Mouse (Mus musculus) cerebellum, adult 18-20 months (tissue): ENCODE data around the gene Tmem30b.
"Not testable (repeated sequence)": the region's sequence is repeated elsewhere in the genome, so short reads cannot be mapped to it uniquely, and the experiment has no call there.

ENCODE experiments used
- DNase-seq, 2 experiments: peaks; one replicate each; pipeline ENCODE4 v3.0.0; 2021

The Tmem30b gene

DNA sequence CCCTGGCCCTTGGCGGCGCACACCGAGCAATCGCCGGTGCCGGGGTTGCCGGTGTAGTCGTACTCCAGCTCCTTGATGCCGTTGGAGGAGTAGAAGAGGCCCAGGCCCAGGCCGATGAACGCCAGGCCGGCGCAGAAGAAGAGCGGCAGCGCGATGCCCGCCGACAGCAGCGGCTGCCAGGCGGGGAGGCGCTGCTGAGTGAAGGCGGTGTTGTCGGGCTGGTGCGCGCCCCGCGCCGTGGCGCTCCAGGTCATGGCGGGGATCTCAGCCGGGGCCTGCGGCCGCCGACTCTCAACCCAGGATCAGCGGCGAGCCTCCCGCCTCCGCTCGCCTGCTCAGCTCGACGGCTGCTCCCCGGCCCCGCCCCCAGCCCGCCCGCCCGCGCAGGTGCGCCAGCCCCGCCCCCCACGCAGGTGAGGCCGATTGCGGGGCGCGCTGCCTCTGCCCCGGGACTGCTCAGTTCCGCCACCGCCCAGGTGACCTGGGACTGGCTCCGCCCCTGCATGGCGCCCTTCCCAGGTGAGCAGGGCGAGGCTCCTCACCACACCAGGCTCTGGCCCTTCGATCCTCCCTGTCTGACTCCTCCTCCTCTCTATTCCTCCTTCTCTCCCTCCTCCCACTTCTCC is at the start of gene Tmem30b:
Gene Tmem30b, minus strand, starts transcription at position 307 of the 626 bp plus-strand sequence.
- no peak for DNase-seq

- no peak for DNase-seq
Measured at GRCm38 (mm10) chr12:73595226-73595625, 49.0 kb upstream of the Tmem30b start.

DNA sequence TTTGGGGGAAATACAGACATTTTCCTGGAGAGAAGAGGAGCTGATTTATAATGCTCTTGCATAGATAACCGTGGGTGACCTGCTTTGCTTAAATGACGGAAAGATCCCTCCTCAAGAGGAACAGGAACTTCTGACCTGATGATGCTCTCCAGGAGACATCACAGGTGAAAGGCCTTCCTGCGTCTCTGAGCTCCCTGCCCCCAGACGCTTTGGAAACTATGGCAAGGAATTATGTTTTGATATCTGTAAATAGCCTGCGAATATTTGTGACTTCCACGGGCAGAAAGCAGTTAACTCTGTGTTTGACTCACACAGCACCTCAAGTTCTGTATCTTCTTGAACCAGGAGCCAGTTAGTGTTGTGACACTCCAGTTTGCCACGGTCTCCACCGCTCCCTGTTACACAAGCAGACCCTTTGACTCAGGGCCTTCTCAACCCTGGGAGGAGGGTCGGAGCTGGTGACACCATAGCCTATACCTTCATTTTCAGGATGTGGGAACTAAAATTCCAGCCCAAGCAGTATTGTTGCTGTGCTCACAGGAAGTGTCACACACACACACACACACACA is 48.1 kb upstream of the Tmem30b start:
- no peak for DNase-seq

- DNase-seq: no peak
Measured at GRCm38 (mm10) chr12:73593021-73593798, 47.0 kb upstream of the Tmem30b start.

DNA sequence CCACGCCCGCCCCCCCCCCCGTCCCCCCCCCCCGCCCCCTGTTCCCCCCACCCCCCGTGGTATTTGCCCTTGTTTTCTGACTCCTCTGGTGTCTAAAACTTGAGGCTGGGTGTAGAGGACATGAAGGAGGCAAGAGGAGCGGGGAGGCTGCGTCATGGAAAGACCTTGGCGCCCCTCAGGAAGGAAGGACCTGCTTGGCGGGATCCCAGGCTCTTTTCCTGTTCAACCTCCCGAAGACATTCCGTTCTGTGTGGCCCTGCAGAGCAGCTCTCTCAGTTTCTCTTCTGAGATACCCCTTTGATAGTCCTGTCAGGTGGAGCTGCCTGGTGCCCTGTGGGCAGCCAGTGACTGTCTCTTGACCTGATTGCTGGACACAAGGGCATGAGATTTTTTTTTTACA is 45.4 kb upstream of the Tmem30b start:
- no peak for DNase-seq

- no peak for DNase-seq
Measured at GRCm38 (mm10) chr12:73590627-73591276, 44.6 kb upstream of the Tmem30b start.

GRCm38 (mm10) chr12:73587262-73587661 is 41.1 kb upstream of the Tmem30b start:
- no peak for DNase-seq

DNA sequence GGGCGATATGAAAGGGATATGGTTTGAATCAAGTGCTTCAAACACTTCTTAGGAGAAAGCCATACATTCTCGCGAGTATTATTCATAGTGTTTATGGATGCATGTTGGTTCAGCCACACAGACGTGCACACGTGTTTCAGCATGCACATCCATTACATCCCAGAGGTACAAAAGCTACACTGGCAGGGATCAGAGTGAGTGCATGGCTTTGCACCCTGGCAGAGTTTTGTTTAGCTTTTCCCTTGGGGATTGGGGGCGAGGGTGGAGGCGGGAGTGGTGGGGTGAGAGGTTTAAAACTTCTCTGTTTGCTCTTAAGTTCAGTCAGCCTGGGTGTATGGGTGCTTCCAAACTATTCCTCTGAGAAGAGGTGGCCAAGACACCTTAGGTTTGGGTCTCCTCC is 39.7 kb upstream of the Tmem30b start:
- DNase-seq: no peak

DNA sequence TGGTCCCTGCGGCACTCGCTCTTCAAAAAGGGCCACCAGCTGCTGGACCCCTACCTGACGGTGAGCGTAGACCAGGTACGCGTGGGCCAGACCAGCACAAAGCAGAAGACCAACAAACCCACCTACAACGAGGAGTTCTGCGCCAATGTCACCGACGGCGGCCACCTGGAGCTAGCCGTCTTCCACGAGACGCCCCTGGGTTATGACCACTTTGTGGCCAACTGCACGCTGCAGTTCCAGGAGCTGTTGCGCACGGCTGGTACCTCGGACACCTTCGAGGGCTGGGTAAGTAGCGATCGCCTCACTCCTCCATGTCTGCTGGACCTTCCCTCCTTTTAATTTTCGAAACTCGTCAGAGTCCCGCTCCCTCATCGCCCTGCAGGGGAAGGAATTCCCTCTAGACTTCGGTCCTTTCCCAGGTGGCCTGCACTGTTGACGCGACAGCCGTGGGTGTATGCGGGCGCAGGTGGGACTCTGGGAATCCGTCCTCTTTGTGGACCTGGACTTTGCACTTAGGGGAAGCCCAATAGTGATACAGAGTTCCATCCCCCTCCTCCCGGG is 39.1 kb upstream of the Tmem30b start:
- no peak for DNase-seq

DNA sequence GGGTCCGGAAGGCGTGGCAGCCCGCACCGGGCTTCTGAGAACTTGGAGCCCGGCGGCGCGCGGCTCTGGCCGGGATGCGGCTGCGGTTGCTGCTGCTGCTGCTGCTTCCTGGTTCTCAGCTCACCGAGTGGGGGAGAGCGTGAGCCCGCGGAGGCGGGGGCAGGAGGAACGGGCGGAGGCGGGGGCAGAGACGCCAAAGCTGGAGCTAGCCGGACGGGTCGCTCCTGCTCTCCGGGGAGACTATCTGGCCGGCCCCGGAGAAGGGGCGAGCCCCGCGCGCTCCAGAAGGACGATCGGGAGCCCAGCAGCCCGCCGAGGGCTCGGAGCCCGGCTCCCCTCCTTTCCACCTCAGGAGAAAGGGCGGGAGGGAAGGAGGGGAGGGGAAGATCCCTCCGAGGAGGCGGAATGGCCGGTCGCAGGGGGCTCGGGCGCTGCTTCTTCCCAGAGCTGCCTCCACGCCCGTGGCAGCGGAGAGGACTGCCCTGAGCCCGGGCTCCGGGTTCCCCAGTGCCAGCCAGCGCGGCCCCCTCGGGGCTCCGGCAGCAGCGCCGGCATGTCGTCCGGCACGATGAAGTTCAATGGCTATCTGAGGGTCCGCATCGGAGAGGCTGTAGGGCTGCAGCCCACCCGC is 38.5 kb upstream of the Tmem30b start, which contains the start of gene Prkch:
Gene Prkch, plus strand, starts transcription at position 187 of the 631 bp plus-strand sequence.
- DNase-seq: peak; percentile 12 to 15

DNA sequence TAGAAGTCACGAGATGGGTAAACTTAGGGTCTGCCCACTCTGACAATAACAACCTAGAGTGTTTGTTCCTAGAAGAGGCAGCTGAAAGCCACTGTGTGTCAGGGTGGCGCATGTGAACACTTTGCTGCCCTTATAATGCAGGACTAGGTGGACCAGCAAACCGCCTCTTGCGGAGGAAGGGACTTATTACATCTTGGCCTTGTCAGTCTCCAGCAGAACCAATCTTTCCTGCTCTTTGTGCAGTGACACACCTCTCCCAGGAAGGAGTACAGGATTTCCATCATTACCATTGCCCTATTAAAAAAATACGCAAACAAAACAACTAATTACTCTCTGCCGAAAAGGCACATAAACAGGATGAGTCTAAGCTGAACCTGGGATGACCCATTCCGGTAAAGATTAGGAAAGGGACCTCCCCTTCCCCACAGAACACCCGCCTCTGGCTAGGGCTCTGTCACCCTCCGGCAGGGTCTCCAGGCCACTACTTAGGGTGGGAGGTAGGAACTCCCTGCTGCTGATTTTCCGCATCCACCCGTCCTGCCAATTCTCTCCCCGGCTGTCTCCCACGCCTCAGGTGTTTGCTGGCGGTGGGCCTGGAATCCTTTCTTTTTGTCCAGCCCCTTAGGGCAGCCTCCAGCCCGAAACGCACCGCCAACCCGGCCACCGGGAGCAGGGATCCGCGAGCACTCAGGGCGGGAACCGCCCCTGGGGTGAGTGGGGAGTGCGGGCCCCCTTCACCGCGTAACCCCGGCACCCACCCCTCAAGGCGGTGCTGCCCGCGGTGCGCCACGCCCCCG is 37.8 kb upstream of the Tmem30b start:
- DNase-seq: no peak

DNA sequence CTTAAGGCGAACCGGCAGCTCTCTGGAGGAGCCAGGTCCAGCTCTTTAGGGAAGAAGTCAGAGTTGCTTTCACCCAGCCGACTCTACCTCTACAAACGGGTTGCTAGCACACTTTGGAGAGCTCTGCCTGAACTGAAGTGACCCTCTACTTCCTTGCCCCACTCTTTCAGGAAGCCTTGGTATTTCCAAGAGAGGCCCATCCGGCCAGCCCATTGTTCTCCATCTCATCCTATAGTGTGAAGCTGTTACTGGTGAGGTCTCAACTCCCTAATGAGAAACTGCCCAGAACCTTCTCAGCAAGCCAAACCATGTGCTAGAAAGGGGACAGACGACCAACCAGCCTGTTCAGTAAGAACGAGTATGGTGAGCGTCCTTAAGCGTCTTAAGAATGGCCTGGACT is 37.1 kb upstream of the Tmem30b start:
- no peak for DNase-seq

DNA sequence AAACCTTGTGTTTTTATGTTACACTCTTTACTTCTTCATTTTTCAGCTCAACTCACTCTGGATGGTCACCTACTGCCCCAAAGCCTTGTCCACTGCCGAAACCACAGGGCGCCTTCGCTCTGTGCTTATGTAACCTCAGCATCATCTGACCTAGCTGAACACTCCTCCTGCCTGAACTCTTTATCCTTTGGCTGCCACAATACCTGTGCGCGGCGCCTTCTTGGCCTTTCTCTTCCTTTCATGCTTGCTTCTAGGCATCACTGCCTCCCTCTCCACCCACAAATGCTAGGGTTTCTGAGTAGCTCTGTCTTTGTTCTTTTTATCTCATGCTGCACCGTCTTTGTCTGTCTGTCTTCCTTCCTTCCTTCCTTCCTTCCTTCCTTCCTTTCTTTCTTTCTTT is 34.6 kb upstream of the Tmem30b start:
- no peak for DNase-seq

GRCm38 (mm10) chr12:73578141-73578540 is 31.9 kb upstream of the Tmem30b start:
- DNase-seq: no peak

- no peak for DNase-seq
Measured at GRCm38 (mm10) chr12:73574632-73575031, 28.4 kb upstream of the Tmem30b start.

GRCm38 (mm10) chr12:73565620-73565969 is 19.4 kb upstream of the Tmem30b start:
- DNase-seq: no peak

GRCm38 (mm10) chr12:73564795-73565619 is 18.8 kb upstream of the Tmem30b start:
- DNase-seq: no peak

- DNase-seq: no peak
Measured at GRCm38 (mm10) chr12:73564176-73564575, 18.0 kb upstream of the Tmem30b start.

DNA sequence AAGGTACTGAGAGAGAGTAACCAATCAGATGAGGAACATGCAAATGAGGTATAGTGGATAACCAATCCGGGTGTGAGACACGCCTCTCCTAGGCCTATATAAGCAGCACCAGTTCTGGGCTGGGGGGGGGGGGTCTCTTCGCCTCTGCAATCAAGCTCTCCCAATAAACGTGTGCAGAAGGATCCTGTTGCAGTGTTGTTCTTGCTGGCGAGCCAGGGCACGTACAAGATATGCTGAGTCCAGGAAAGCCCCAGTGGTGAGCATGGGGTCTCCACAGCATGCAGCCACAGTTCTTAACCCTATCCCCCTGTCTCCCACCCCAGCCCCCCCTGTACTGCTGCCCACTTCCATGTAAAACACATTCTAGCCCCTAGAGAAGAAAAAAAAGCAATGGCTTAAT is 16.9 kb upstream of the Tmem30b start:
- not testable (repeated sequence) for DNase-seq

DNA sequence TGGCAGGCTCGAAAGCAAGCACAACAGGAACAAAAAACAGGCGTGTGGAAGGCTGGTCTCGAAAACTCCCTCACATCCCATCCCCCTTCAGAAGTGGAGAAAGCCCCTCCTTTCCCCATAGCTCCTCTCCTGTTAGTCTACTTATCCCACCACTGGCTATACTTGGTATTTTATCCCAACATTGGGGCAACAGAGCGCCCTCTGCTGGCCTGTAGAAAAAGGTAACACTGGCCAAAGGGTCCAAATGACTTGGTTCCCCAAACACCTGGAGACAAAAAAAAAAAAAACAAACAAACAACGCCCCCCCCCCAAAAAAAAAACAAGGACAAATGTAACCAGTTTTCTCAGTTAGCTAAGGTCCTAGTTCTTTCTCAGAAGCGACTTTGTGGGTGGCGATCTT is 13.9 kb upstream of the Tmem30b start:
- DNase-seq: no peak
